Mouse (Mus musculus) gastrocnemius, postnatal 10 days (tissue): ENCODE measurements around the gene Gm7347. TPM values are rescaled to one million over a fixed set of nuclear protein-coding genes. Genes with fewer than 3 reads are reported as not detected.
"Not testable (repeated sequence)": the region's sequence is repeated elsewhere in the genome, so short reads cannot be mapped to it uniquely, and the experiment has no call there.

ENCODE experiments used
- DNase-seq: peaks from one replicate; pipeline ENCODE4 v3.0.0; 2021; ENCODE audit warnings: mixed read lengths
- long read RNA-seq, 2 experiments: library from polyadenylated mRNA; stranded (forward); transcript quantifications; one replicate each; pipeline ENCODE4 v2.0.0; 2021
- total RNA-seq, 2 experiments: library from RNA; stranded (reverse); gene quantifications; 2 replicates each; pipeline ENCODE4 v1.2.3; 2021

The Gm7347 gene
- not detected for total RNA-seq
- long read RNA-seq, experiment 1, result 0 reads
- long read RNA-seq, experiment 2, result 0 reads

GRCm38 (mm10) chr5:26058481-26058880, at the start of gene Gm7347:
Gm7347 (minus strand) TSS chr5:26058581.
- not testable (repeated sequence) for DNase-seq

GRCm38 (mm10) chr5:26105262-26105661, 46.9 kb upstream of the Gm7347 start, which contains the start of gene 5031410I06Rik:
5031410I06Rik (minus strand) TSS chr5:26105362.
- not testable (repeated sequence) for DNase-seq

- DNase-seq, result not testable (repeated sequence)
Measured at GRCm38 (mm10) chr5:26089191-26089590, 30.8 kb upstream of the Gm7347 start, which contains the start of gene Gm10471. Gm10471 (minus strand) TSS chr5:26089291.

GRCm38 (mm10) chr5:26079023-26079422, 20.6 kb upstream of the Gm7347 start:
- DNase-seq, result not testable (repeated sequence)

GRCm38 (mm10) chr5:26070716-26071115, 12.3 kb upstream of the Gm7347 start:
- peak; percentile 2 for DNase-seq

- not testable (repeated sequence) for DNase-seq
Measured at GRCm38 (mm10) chr5:26039458-26039857, 18.9 kb downstream of the Gm7347 start, which contains the start of gene Speer4a. Speer4a (minus strand) TSS chr5:26039558.

- DNase-seq, result not testable (repeated sequence)
Measured at GRCm38 (mm10) chr5:26022816-26023215, 35.6 kb downstream of the Gm7347 start, which contains the start of gene Gm5862. Gm5862 (minus strand) TSS chr5:26022916.

- not testable (repeated sequence) for DNase-seq
Measured at GRCm38 (mm10) chr5:26007697-26008096, 50.7 kb downstream of the Gm7347 start.

- DNase-seq, result peak; percentile 4
Measured at GRCm38 (mm10) chr5:26006937-26007695, 51.3 kb downstream of the Gm7347 start.

GRCm38 (mm10) chr5:26004698-26005097, 53.7 kb downstream of the Gm7347 start, which contains the start of gene Gm1979:
Gm1979 (minus strand) TSS chr5:26004798.
- DNase-seq, result not testable (repeated sequence)

Other genes with a start within 250 kb of the Gm7347 start
- gene Gm21663, start 116.2 kb downstream of the Gm7347 start, total RNA-seq, result not detected
- not detected for gene Gm21671, start 104.2 kb downstream of the Gm7347 start, total RNA-seq
- gene Gm21680, start 85.9 kb downstream of the Gm7347 start, total RNA-seq, result not detected
- gene Gm21698, start 69.9 kb downstream of the Gm7347 start, total RNA-seq, result not detected
- gene Gm1979, start 53.8 kb downstream of the Gm7347 start, total RNA-seq, result not detected
- not detected for gene Gm5862, start 35.7 kb downstream of the Gm7347 start, total RNA-seq
- not detected for gene Speer4a, start 19.0 kb downstream of the Gm7347 start, total RNA-seq
- gene Gm10471, start 30.7 kb upstream of the Gm7347 start, total RNA-seq, result not detected
- gene 5031410I06Rik, start 46.8 kb upstream of the Gm7347 start, total RNA-seq, result not detected
- not detected for gene Gm10220, start 62.8 kb upstream of the Gm7347 start, total RNA-seq
- not detected for gene Gm7361, start 199.1 kb upstream of the Gm7347 start, total RNA-seq